Mouse (Mus musculus): ENCODE measurements around the gene Ncdn. TPM values are rescaled to one million over a fixed set of nuclear protein-coding genes. Genes with fewer than 3 reads are reported as not detected.

Ncdn gene
- polyA plus RNA-seq, 1 experiment from 2014 or later: 20.4 TPM

GRCm38 (mm10) chr4:126732111-126732510, 21.1 kb downstream of the Ncdn start:
- H3K9me3 ChIP-seq (replicated peaks; ENCODE audit: control insufficient read depth, low read length): no peaks in the 10 kb centered on the region
- no peaks in the 10 kb centered on the region for H3K36me3 ChIP-seq (ENCODE audit: control insufficient read depth, insufficient read depth, low read length)
- peaks cover 10% of the 10 kb centered on the region; the same call in 1 of the 2 replicates for H3K4me1 ChIP-seq (ENCODE audit: control insufficient read depth, insufficient read depth, low read length)
- peak overlapping the region; percentile 27 for H3K4me2 ChIP-seq
- no peak overlapping the region for H3K27ac ChIP-seq (ENCODE audit: low read depth, low read length)
- peak overlapping the region; percentile 5; the same call in 1 of the 2 replicates for H3K4me3 ChIP-seq (ENCODE audit: low read depth, low read length)
- ATAC-seq (replicated peaks; ENCODE audit: insufficient number of reproducible peaks, low FRiP score, low TSS enrichment): no peak
- 4% methylated on average over 18 of the region's 18 CpGs for WGBS (ENCODE audit: insufficient replicate concordance)
- H3K9ac ChIP-seq (ENCODE audit: low read depth, low read length): no peak overlapping the region
- peaks cover 77% of the 10 kb centered on the region for H3K27me3 ChIP-seq (ENCODE audit: control insufficient read depth, insufficient read depth, low read length)

DNA sequence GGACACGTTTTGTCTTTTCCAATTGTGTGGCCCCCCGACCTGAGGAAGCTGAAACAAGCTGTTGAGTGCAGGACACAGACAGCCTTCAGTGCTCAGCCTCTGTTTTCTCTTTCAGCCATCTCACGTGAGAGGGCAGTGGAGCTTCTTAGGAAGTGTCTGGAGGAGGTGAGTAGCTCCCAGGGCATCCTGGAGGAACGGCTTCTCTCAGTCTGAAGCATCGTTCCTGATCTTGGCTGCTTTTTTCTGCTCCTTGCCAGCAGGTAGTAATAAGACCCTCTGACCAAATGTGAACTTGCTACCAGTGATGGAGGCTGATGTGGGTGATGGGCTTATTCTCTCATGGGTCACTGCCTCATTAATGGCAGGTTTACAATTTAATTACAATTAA, 45.8 kb downstream of the Ncdn start:
- Histone ChIP-seq H3K4me1 (ENCODE audit: control insufficient read depth, insufficient read depth, low read length) (no peaks in the 10 kb centered on the region), H3K27me3 (ENCODE audit: control insufficient read depth, insufficient read depth, low read length) (no peaks in the 10 kb centered on the region), H3K4me3 (ENCODE audit: low read depth, low read length) (no peak overlapping the region), H3K9me3 (replicated peaks; ENCODE audit: control insufficient read depth, low read length) (no peaks in the 10 kb centered on the region), H3K4me2 (no peak overlapping the region), H3K36me3 (ENCODE audit: control insufficient read depth, insufficient read depth, low read length) (peaks cover 19% of the 10 kb centered on the region), H3K9ac (ENCODE audit: low read depth, low read length) (no peak overlapping the region), H3K27ac (ENCODE audit: low read depth, low read length) (no peak overlapping the region)
- 86% methylated on average over 5 of the region's 5 CpGs for WGBS (ENCODE audit: insufficient replicate concordance)
- ATAC-seq (replicated peaks; ENCODE audit: insufficient number of reproducible peaks, low FRiP score, low TSS enrichment): no peak

DNA sequence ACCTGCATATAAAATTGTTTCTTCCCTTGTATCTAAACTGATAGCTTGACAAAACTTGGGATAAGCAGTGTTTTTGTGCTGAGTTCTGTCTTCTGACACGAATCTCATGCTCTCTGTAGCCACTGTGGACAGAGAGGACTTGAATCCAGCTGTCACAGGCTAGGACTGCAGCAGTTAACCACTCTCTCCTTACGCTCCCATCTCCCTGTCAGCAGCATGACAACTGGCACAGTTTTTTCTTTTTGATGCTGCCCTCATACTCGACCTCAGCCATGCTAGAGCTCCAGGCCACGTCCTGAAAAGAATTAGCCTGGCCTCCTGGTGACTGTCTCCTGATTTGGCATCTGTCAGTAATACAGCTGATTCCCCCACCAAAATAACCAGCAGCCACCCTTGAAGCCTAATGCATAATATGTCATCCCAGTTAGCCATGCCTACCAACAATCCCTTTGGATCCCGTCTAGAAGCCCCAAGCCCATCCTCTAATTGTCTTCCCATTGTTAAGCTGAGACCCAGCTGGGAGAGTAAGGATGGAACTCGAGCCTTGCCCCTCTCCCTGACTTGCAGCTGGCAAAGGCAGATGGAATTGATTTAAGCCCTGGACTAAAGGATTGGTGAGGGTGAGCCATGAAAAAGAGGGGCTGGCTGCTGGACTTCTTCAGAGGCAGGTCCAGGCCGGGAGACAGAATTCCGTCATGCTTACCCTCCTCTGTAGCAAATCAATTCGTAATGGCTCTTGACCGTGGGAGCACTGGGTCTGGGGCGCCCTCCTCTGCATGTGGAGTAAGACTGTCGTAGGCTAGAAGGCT, 46.4 kb downstream of the Ncdn start:
- no peak overlapping the region for H3K4me2 ChIP-seq
- WGBS (ENCODE audit: insufficient replicate concordance): 78% methylated on average over 12 of the region's 12 CpGs
- no peak for ATAC-seq (replicated peaks; ENCODE audit: insufficient number of reproducible peaks, low FRiP score, low TSS enrichment)
- no peaks in the 10 kb centered on the region for H3K4me1 ChIP-seq (ENCODE audit: control insufficient read depth, insufficient read depth, low read length)
- H3K9ac ChIP-seq (ENCODE audit: low read depth, low read length): no peak overlapping the region
- peaks cover 21% of the 10 kb centered on the region for H3K36me3 ChIP-seq (ENCODE audit: control insufficient read depth, insufficient read depth, low read length)
- no peak overlapping the region for H3K4me3 ChIP-seq (ENCODE audit: low read depth, low read length)
- no peaks in the 10 kb centered on the region for H3K27me3 ChIP-seq (ENCODE audit: control insufficient read depth, insufficient read depth, low read length)
- H3K9me3 ChIP-seq (replicated peaks; ENCODE audit: control insufficient read depth, low read length): no peaks in the 10 kb centered on the region
- no peak overlapping the region for H3K27ac ChIP-seq (ENCODE audit: low read depth, low read length)

DNA sequence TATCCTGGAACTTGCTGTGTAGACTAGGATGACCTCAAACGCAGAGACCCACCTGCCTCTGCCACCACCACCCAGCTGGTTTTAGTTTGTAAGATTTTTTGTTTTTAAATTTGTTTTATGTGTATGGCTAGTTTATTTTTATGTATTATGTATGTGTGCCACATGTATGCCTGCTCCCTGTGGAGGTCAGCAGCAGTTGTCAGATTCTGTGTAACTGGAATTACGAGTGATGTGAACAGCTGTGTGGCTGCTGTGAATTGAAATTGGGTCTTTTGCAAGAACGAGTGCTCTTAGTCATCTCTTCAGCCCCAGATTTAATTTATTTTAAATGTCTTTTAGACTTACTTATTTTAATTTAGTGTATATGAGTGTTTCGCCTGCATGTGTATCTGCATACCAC, 56.3 kb downstream of the Ncdn start:
- no peak for ATAC-seq (replicated peaks; ENCODE audit: insufficient number of reproducible peaks, low FRiP score, low TSS enrichment)
- H3K9me3 ChIP-seq (replicated peaks; ENCODE audit: control insufficient read depth, low read length): no peaks in the 10 kb centered on the region
- H3K36me3 ChIP-seq (ENCODE audit: control insufficient read depth, insufficient read depth, low read length): peaks cover 6% of the 10 kb centered on the region; the same call in 1 of the 2 replicates
- H3K27me3 ChIP-seq (ENCODE audit: control insufficient read depth, insufficient read depth, low read length): no peaks in the 10 kb centered on the region
- WGBS (ENCODE audit: insufficient replicate concordance): 93% methylated on average over 4 of the region's 4 CpGs
- H3K4me3 ChIP-seq (ENCODE audit: low read depth, low read length): no peak overlapping the region
- no peak overlapping the region for H3K9ac ChIP-seq (ENCODE audit: low read depth, low read length)
- no peak overlapping the region for H3K4me2 ChIP-seq
- H3K4me1 ChIP-seq (ENCODE audit: control insufficient read depth, insufficient read depth, low read length): no peaks in the 10 kb centered on the region
- no peak overlapping the region for H3K27ac ChIP-seq (ENCODE audit: low read depth, low read length)

Other genes starting within 250 kb of the Ncdn start
- gene Ago4, start 220.0 kb downstream of the Ncdn start, polyA plus RNA-seq (2014; fragmentation: Nextera tagmentation; extraction: Ambion mirVana): 1.1 and 1.3 TPM in 2 replicates
- gene Clspn, start 196.5 kb downstream of the Ncdn start, polyA plus RNA-seq (2014; fragmentation: Nextera tagmentation; extraction: Ambion mirVana): 23.1 and 36.3 TPM in 2 replicates
- 1.6 and 1.9 TPM in 2 replicates for gene 5730409E04Rik, start 143.6 kb downstream of the Ncdn start, polyA plus RNA-seq (2014; fragmentation: Nextera tagmentation; extraction: Ambion mirVana)
- 411 and 434 TPM in 2 replicates for gene Psmb2, start 75.8 kb downstream of the Ncdn start, polyA plus RNA-seq (2014; fragmentation: Nextera tagmentation; extraction: Ambion mirVana)
- not detected in 2 replicates for gene Tfap2e, start 17.2 kb downstream of the Ncdn start, polyA plus RNA-seq (2014; fragmentation: Nextera tagmentation; extraction: Ambion mirVana)
- gene AU040320, start 106 bp upstream of the Ncdn start, polyA plus RNA-seq (2014; fragmentation: Nextera tagmentation; extraction: Ambion mirVana): 20.7 and 24.2 TPM in 2 replicates
- gene Zmym4, start 214.7 kb upstream of the Ncdn start, polyA plus RNA-seq (2014; fragmentation: Nextera tagmentation; extraction: Ambion mirVana): 16.1 and 17.9 TPM in 2 replicates